Mouse (Mus musculus) lung, postnatal 0 days (tissue): ENCODE measurements at regions not wholly inside any gene's neighbourhood (a gene's known extent, or its start where the extent isn't known, plus 50 kb on each side); places are given as distances from the start of the nearest gene placed in this dataset.

ENCODE experiments used
- ATAC-seq: fragments of 200-750 bp; cut with Nextera tagmentation; 2 replicates; pipeline ENCODE4 v1.8.0; 2017; ENCODE audit warnings: moderate library complexity
- DNase-seq: peaks from one replicate; pipeline ENCODE4 v3.0.0-alpha.2; 2016; ENCODE audit warnings: low spot score
- H3K27ac ChIP-seq: fragments of 300-500 bp; sonication (generic); 2 replicates; pipeline ENCODE4 v1.5.1; 2014; ENCODE audit warnings: antibody characterized with exemption, mild to moderate bottlenecking, low read length, mixed read lengths
- H3K27me3 ChIP-seq: fragments of 300-500 bp; sonication (generic); replicated peaks from 2 replicates; pipeline ENCODE4 v1.6.1; 2014; ENCODE audit warnings: low read length, mixed read lengths; ENCODE audit not compliant: insufficient read depth
- H3K36me3 ChIP-seq: fragments of 300-500 bp; sonication (generic); 2 replicates; pipeline ENCODE4 v1.6.1; 2014; ENCODE audit warnings: low read length, mixed read lengths; ENCODE audit not compliant: insufficient read depth
- H3K4me1 ChIP-seq: fragments of 300-500 bp; sonication (generic); 2 replicates; pipeline ENCODE4 v1.6.1; 2014; ENCODE audit warnings: antibody characterized with exemption, low read depth, low read length, mixed read lengths; ENCODE audit not compliant: insufficient read depth
- H3K4me2 ChIP-seq: fragments of 300-500 bp; sonication (generic); replicated peaks from 2 replicates; pipeline ENCODE4 v1.6.1; 2014; ENCODE audit warnings: low read depth, mild to moderate bottlenecking, low read length, moderate library complexity, mixed read lengths
- H3K4me3 ChIP-seq: fragments of 300-500 bp; sonication (generic); 2 replicates; pipeline ENCODE4 v1.5.1; 2014; ENCODE audit warnings: low read depth, low read length
- H3K9ac ChIP-seq: fragments of 300-500 bp; sonication (generic); replicated peaks from 2 replicates; pipeline ENCODE4 v1.6.1; 2014; ENCODE audit warnings: low read depth, mild to moderate bottlenecking
- H3K9me3 ChIP-seq: fragments of 300-500 bp; sonication (generic); 2 replicates; pipeline ENCODE4 v1.6.1; 2016; ENCODE audit warnings: low read length, mixed read lengths
- CTCF ChIP-seq: IDR thresholded peaks from 2 replicates; pipeline ENCODE4 v1.5.1; 2016; ENCODE audit warnings: antibody characterized with exemption, mild to moderate bottlenecking
- EP300 ChIP-seq: IDR thresholded peaks from 2 replicates; pipeline ENCODE4 v1.6.1; 2016; ENCODE audit warnings: antibody characterized with exemption, mild to moderate bottlenecking, control low read depth
- WGBS: fragments of 180-500 bp; shearing (Covaris S2); extraction: QIAGEN DNeasy Blood & Tissue Kit; methylation state at CpG from one replicate; pipeline ENCODE4 v1.1.7; 2014; 5-methylcytosine and 5-hydroxymethylcytosine counted together

DNA sequence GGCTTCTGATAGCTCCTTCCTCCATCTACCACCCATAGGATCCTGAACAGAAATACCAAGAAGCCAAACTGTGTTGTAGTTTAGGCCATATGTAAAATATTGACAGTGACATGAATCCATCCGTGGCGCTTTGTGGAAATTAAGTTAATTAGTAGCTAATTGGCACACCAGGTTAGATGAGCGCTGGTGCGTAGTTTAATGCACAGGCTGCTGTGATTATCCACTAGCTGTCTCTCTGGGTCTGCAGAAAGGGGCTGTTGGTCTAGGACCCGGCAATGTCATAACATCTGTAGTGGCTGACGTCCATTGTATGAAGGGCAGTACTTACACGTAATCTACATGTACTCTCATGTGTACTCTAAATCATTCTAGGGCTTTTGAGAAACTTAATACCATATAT, 134.7 kb downstream of the Ifng start:
- Histone ChIP-seq H3K4me3 (no peak overlapping the region), H3K4me1 (no peaks in the 10 kb centered on the region), H3K4me2 (no peak overlapping the region), H3K27me3 (no peaks in the 10 kb centered on the region), H3K36me3 (no peaks in the 10 kb centered on the region), H3K9ac (no peak overlapping the region), H3K27ac (no peak overlapping the region), H3K9me3 (no peaks in the 10 kb centered on the region)
- 87% methylated on average over 7 of the region's 7 CpGs for WGBS
- no peak for ATAC-seq
- TF ChIP-seq EP300 (no peak), CTCF (no peak)
- DNase-seq = no peak

DNA sequence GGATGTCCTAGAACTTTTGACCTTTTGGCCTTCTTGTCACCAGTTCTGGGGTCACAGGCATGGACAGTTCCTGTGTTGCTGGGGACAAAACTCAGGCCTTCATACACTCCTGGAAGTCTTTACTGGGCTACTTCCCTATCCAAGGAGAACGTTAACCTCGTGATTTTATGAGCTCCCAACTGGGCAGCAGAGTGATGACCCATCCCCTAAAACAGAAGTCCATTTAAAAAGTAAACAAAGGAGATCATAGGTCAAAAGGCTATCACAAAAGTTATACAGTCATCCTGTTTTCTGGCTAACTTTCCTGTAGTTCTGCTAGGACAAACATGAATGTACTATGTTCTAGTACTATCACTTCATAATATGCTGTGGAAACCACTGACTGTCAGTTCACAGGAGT, 140.5 kb downstream of the Ifng start:
- TF ChIP-seq EP300 (no peak), CTCF (no peak)
- DNase-seq = no peak
- Histone ChIP-seq H3K4me2 (no peak overlapping the region), H3K9ac (no peak overlapping the region), H3K4me1 (no peaks in the 10 kb centered on the region), H3K9me3 (no peaks in the 10 kb centered on the region), H3K36me3 (no peaks in the 10 kb centered on the region), H3K27ac (no peak overlapping the region), H3K4me3 (no peak overlapping the region), H3K27me3 (no peaks in the 10 kb centered on the region)
- 40% methylated on average over 2 of the region's 2 CpGs for WGBS
- no peak for ATAC-seq

DNA sequence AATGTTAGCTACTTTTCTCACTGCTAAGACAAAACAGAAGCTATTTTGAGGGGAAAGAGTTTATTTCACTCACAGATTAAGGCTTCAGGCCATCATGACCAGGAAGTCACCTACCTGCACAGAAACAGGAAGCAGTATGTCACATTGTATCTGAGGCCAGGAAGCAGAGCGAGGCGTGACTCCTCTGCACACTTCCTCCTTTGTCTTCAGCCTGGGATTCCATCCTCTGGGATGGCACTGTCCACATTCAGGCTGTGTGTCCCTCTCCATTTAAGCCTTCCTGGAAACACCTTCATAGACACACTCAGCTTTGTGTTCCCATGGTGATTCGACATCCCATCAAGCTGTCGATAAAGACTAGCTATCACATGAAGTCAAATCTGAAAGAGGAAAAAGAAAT, 145.0 kb downstream of the Ifng start:
- DNase-seq (no peak), ATAC-seq (no peak)
- no peak for TF ChIP-seq EP300
- no peak for TF ChIP-seq CTCF
- Histone ChIP-seq H3K36me3 (no peaks in the 10 kb centered on the region), H3K9ac (no peak overlapping the region), H3K4me1 (no peaks in the 10 kb centered on the region), H3K4me3 (no peak overlapping the region), H3K4me2 (no peak overlapping the region), H3K27ac (no peak overlapping the region), H3K9me3 (no peaks in the 10 kb centered on the region), H3K27me3 (no peaks in the 10 kb centered on the region)
- WGBS = 74% methylated on average over 4 of the region's 4 CpGs

DNA sequence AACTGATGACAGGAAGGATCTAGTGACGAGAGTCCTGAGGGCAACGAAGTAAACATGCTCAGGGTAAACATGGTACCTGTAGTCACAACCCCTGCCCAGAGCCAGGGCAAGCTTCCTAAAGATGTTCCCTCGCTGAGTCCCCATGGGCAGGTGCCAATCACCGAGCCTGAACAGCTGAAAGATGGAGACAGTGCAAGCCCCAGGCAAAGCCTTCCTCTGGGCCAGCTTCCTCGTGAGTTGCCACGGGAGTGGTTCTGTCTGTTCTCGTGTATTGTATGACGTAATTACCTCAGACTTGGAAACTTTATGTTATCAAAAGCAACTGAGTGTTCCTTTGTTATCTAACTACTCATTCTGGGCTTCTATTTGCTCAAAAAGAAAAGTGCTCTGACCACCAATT, 147.4 kb downstream of the Ifng start:
- no peak for DNase-seq
- 28% methylated on average over 8 of the region's 8 CpGs for WGBS
- Histone ChIP-seq H3K9me3 (no peaks in the 10 kb centered on the region), H3K4me3 (no peak overlapping the region), H3K27ac (no peak overlapping the region), H3K9ac (no peak overlapping the region), H3K36me3 (no peaks in the 10 kb centered on the region), H3K27me3 (no peaks in the 10 kb centered on the region), H3K4me1 (no peaks in the 10 kb centered on the region), H3K4me2 (no peak overlapping the region)
- ATAC-seq = no peak
- TF ChIP-seq EP300 = no peak
- TF ChIP-seq CTCF = no peak

DNA sequence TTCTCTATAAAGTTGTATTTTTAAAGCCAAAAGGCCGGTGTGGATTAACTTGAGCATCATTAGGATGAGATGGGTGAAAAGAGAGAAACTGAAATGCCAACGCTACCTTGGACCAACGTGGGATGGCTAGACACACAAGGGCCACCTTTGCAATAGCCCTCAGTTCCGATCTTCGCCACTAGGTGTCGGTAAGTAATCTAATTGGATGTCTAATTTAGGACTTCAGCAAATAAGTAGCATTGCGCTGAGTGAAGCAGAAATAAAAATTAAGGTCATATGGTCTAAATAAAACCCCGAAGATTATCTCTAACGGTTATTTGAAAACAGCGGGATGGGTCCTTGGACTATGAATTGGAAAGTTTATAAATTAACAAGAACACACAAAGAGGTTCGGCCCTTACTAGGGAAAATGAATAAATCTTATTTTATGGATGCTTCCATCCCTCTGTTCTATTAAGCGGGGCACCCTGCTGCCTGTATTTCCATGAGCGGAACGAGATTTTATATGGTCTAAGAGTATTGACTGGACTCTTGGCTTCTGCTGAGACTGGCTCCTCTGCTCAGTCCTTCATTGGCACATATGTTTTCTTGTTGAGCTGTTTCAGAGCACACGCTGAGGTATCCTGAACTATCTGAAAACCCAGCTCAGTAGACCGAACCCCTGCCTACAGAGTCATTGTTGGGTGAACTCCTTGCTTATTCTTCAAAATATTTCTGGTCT, 152.0 kb downstream of the Ifng start:
- no peak for TF ChIP-seq EP300
- TF ChIP-seq CTCF = peak; percentile 99
- Histone ChIP-seq H3K27me3 (no peaks in the 10 kb centered on the region), H3K4me2 (no peak overlapping the region), H3K27ac (no peak overlapping the region), H3K9ac (no peak overlapping the region), H3K36me3 (no peaks in the 10 kb centered on the region), H3K9me3 (no peaks in the 10 kb centered on the region), H3K4me1 (no peaks in the 10 kb centered on the region), H3K4me3 (no peak overlapping the region)
- DNase-seq (peak; percentile 86), ATAC-seq (no peak; the same call in 1 of the 2 replicates)
- 35% methylated on average over 16 of the region's 16 CpGs for WGBS

DNA sequence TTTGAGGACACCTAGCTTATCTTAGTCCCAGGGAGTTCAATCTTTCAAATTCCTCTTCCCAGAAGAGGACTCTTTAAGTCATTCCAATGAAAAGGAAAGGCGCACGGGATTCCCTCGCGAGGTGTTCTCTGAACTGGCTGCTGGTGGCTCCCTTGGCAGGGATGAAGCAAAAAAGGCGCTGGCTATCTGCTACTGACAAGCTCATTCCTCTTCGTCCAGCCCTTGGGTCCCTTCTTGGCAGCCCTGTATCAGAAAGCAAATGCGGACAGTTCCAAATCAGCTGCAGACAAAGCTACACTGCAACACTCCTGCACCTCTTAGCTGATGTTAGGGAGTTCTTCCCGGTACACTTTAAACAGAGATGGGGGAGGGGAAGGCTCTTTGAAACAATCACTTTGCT, 155.4 kb downstream of the Ifng start:
- WGBS = 34% methylated on average over 8 of the region's 8 CpGs
- Histone ChIP-seq H3K4me3 (no peak overlapping the region), H3K9ac (no peak overlapping the region), H3K27ac (no peak overlapping the region), H3K27me3 (no peaks in the 10 kb centered on the region), H3K4me2 (no peak overlapping the region), H3K9me3 (no peaks in the 10 kb centered on the region), H3K4me1 (no peaks in the 10 kb centered on the region), H3K36me3 (no peaks in the 10 kb centered on the region)
- ATAC-seq (no peak), DNase-seq (no peak)
- TF ChIP-seq EP300 = no peak
- no peak for TF ChIP-seq CTCF

DNA sequence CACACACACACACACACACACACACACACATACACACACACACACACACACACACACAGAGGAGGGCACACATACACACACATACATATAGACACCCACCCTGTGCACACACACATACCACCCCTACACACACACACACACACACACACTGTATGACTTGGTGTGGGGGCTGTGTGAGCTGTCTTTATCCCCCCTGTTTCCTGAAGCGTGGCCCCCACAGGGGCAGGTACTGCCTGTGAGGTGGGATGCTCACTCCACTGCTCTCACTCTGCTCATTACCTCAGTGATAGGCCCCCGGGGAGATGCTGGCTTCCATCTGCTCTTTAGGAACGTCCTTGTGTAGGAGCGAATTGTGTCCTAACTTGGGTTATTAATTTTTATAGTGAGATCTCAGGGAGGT, 157.7 kb downstream of the Ifng start:
- no peaks in the 10 kb centered on the region for H3K36me3 ChIP-seq

More for the DNA sequence above, 157.7 kb downstream of the Ifng start:
- no peak for TF ChIP-seq CTCF
- no peak for TF ChIP-seq EP300
- Histone ChIP-seq H3K4me1 (no peaks in the 10 kb centered on the region), H3K27me3 (no peaks in the 10 kb centered on the region), H3K9me3 (no peaks in the 10 kb centered on the region), H3K27ac (no peak overlapping the region), H3K9ac (no peak overlapping the region), H3K4me2 (no peak overlapping the region), H3K4me3 (no peak overlapping the region)
- ATAC-seq (no peak), DNase-seq (no peak)
- 85% methylated on average over 4 of the region's 4 CpGs for WGBS
